Mouse (Mus musculus) cerebellum, postnatal 36 days (tissue): ENCODE results near the gene Polr2e.
"Not testable (repeated sequence)": the region's sequence is repeated elsewhere in the genome, so short reads cannot be mapped to it uniquely, and the experiment has no call there.

ENCODE experiments used
- DNase-seq, 2 experiments: peaks; one replicate each; pipeline ENCODE4 v3.0.0; 2021 to 2022; ENCODE audit warnings: mixed read lengths in 2 of 2

Gene Polr2e

DNA sequence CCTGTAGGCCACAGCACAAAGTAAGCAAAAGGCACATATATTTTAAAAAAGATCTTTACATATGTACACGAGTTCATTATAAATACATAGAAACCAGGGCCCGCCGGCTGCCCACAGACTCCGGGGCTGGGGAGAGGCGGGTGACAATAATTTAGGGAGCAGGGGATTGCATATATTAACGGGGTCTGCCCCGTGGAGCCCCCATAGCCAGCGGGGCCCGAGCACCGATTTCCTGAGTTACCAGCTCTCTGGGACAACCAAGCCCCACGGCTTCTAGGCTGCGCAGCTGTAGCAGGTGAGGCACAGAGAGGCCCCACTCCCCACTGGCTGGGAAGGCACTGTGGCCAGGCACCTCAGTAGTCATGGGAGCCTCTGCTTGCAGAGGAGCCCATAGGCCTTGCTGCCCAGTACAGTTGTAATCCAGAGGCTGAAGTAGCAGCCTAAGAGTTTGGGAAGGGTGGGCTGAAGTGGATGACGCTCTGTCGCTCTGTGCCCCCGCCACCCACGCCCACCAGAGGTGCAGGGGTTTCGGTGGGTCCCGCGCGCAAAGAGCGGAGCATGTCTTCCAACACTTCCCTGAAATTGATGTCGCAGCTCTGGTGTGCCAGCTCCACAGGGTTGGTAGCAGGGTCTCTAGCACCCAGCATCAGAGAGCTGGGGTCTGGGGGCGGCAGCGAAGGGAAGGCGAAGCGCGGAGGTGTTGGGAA is 17.5 kb upstream of the Polr2e start:
- no peak for DNase-seq

DNA sequence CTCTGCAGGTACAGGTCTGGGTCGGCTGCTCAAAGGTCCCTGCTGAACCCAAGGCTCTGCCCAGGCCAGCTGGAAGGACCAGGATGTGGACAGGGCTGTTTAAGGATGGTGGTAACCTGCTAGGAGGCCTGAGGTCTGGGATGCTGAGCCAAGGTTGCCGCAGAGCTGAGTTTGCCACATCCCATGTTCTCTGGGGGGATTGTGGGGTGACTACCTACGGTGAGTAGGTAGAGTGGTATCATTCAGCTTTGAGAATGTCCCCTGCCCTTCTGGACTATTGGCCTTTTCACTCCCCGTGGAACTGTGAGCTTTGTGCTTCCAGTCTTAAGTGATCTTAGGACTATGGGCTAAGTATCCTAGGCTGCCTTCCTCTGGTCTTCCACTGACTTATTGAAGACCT is 16.9 kb upstream of the Polr2e start:
- DNase-seq = no peak

DNA sequence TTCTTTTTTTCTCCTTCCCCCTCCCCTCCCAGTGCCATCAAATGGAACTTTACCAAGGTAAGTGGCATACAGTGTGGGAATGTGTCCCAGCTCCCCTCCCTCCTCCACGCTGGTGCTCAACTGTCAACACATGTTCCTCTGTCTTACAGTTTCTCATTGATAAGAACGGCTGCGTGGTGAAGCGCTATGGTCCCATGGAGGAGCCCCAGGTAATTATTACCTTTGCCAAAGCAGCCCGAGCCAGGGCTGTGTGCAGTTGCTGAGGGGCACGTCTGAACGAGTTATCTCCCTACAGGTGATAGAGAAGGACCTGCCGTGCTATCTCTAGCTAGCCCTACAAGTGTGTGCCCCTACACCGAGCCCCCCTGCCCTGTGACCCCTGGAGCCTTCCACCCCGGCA is 16.3 kb upstream of the Polr2e start:
- DNase-seq = no peak

- DNase-seq = no peak
Observed at GRCm38 (mm10) chr10:80055364-80055763, 15.8 kb upstream of the Polr2e start.

GRCm38 (mm10) chr10:80054911-80055310 is 15.3 kb upstream of the Polr2e start:
- peak; percentile 38 to 54 for DNase-seq

DNA sequence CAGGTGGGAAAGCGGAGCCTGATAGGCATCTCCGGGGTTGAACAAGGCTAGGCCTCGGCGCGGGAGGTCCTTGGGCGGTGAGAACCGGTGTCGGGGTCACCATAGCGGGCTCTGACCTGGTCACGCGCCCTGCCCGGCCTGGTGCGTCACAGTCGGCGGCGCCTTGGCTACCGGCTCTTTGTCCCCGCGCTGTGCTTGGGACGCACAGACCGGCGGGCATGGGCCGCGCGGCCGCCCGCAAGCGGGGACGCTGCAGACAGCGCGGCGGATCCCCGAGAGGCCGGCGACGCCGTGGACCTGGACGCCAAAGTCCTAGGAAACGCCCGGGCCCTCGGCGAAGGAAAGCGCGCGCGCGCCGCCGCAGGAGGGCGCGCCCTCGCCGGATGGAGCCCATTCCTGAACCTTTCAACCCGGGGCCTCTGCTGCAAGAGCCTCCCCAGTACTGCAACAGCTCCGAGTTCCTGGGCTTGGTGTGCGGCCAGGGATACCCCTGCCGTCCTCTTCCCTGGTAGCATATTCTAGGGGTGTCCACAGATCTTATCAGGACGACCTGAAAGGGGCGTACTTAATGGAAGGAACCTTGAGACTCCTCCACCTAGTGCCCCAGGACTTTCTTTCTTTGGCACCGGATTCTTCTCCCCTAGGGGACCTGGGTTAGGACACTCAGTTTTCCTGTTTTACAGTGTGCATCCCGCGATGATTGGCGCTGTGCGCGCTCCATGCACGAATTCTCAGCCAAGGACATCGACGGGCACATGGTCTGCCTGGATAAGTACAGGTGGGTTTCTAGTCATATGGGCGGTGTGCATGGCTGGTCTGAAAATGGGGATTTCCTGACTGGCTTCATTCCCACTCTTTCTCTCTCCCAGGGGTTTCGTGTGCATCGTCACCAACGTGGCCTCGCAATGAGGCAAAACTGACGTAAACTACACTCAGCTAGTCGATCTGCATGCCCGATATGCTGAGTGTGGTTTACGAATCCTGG is 14.5 kb upstream of the Polr2e start:
- peak; percentile 68 to 70 for DNase-seq

DNA sequence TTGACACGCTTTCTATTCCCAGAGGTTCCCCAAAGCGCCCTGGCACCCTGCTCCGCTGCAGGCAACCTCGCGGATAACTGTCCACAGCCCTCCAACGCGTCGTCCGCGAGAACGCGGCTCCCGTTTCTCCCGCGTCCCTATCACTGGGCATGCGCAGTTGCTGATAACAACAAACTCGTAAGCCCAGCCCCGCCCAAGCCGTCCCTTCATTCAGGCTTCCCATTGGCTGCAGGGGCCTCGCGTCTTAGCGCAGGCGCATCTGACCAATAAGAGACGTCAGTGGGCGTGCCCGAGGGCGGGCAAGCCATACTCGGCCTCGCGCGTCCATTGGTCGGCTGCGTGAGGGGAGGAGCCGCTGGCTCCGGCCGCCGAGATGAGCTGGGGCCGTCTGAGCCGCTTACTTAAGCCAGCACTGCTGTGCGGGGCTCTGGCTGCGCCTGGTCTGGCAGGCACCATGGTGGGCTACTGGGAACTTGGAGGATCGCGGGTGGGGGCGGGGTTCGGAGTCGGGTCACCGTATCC is 13.7 kb upstream of the Polr2e start:
- peak; percentile 99 for DNase-seq

DNA sequence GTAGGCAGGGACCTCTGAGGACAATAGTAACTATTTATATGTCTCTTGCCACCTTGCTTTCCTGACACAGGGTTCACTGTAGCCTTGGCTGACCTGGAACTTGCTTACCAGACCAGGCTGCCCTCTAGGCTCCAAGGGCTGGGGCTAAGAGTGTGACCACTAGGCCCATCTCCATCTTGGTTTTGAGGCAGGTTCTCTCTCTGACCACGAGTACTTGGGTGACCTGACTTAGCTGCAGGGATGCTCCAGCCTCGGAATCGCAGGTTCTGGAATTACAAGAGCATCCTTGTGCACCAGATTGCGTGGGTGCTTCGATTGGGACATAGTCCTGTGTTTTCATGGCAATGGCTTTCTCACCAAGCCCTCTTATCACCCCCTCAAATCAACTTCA is 12.8 kb upstream of the Polr2e start:
- no peak for DNase-seq

DNA sequence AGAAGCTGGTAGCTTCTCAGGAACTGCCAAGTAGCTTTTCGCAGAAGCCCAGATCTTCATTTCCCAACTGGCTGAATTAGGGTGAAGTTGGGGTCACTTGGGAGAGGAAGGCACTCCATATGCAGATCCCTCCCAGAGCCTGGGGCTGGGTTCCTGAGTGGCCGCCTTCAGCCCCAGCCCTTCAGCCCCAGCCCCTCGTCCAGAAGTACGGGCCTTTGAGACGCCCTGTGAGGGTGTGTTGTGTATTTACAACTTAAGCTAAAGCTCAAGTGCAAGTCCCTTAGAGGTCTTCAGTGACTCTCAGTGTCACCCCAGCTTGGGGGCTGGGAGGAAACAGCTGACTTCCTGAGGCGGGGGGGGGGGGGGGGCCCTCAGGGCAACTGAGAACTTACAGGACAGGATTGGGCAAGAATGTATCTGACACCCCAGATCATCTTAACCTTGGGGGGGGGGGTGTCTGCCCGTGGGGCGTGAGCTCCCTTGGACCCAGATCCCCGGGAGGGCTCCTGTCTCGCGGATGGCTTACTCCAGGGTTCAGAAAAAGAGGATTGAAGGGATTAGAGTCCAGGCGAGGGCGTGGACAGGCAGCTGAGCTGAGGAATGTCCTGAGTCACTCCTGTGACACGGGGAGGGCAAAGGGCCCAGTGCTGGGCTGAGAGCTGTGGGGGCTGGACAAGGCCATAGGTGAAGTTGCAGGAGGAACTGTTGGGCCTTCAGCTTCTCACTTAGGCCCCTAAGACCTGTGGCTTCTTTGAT is 12.2 kb upstream of the Polr2e start:
- DNase-seq = no peak

DNA sequence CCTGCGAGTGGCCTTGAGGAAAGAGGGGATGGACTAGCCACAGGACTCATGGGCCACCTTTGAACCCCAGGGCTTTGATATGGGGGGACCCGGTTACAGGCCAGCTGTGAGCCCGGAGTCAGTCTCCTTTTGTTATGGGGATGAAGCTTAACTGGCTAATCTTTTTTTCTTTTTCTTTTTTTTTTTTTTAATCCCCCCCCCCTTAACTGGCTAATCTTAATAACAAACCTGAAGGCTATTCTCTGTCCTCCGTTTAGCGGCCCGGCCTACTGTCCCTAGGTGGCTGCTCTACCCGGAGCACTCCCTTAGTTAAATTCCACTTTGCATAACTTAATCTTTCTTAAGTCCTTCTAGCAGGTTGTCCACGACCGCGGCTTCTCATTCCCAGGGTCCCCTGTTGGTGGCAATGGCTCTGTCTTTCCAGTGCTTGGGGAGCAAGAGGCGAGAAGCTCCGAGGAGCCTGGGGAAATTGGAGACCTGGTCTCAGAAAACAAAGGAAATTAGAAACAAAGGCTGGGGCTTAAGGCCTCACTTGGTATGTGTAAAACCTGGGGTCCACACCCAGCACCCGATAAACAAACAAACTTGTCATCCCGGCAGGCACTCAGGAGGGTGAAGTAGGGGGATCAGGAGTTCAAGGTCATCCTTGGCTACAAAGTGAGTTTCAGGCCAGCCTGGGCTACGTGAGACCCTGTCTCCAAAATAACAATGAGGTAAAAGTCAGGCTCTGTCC is 11.5 kb upstream of the Polr2e start:
- DNase-seq = no peak

DNA sequence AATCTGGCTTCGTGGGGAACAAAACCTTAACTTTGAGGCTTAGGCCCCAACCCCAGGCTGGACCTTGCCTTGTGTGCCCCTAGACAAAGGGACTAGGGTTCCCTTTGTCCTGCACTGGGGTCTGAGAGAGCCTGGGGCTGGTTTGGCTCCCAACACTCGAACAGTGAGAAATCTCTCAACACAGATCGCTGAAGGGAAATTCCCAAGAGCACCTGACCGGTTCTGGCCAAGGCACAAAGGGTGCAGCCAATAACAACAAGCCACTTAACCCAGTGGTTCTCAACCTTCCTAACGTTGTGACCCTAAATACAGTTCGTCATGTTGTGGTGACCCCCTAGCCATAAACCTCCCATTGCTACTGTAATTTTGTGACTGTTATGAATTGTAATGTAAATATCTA is 10.6 kb upstream of the Polr2e start:
- no peak for DNase-seq

GRCm38 (mm10) chr10:80048834-80049233 is 9.2 kb upstream of the Polr2e start:
- no peak for DNase-seq

GRCm38 (mm10) chr10:80048396-80048795 is 8.8 kb upstream of the Polr2e start:
- no peak for DNase-seq

- DNase-seq = no peak
Observed at GRCm38 (mm10) chr10:80047041-80047565, 7.5 kb upstream of the Polr2e start, which contains the start of gene Gpx4. TSS of gene Gpx4 (plus strand) at chr10:80047166.

- DNase-seq = no peak
Observed at GRCm38 (mm10) chr10:80045766-80046165, 6.2 kb upstream of the Polr2e start.

GRCm38 (mm10) chr10:80045364-80045763 is 5.8 kb upstream of the Polr2e start:
- not testable (repeated sequence) for DNase-seq

DNA sequence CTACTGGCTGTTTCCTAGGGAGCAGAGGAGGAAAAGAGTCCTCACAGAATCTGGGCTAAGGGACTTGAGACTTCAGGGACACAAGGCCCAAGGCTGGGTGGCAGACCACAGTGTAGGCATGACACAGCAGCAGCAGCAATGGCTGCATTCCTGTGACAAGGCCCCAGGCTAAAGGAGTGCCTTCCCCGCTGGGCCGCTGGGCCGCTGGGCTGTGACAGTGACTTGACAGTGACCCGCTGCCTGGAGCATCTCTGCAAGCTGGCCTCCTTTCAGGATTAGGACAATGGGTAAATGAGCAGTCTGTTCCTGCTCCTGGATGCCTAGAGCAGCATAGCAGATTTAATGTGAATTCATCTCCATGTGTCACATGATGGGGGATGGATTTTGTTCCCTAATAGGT is 4.5 kb upstream of the Polr2e start:
- DNase-seq = no peak

DNA sequence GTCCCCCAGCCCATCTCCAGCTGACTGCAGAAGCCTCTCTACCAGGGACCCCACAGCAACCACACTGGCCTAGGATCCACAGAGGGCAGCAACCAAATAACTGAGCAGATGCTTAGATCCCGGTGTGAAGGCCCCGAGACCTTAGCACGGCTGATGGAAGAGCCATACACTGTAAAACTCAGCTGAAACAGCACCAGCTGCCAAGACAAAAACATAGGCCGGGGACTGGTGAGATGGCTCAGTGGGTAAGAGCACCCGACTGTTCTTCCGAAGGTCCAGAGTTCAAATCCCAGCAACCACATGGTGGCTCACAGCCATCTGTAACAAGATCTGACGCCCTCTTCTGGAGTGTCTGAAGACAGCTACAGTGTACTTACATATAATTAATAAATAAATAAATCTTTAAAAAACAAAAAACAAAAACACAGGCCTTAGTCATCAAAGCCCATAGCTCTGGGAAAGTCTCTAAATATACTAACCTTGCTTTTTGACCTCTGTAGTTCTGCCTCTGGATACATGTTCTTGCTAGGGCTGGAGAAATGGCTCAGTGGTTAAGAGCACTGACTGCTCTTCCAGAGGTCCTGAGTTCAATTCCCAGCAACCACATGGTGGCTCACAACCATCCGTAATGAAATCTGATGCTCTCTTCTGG is 1.9 kb upstream of the Polr2e start:
- DNase-seq = not testable (repeated sequence)

- DNase-seq = peak in 1 of 2 experiments; percentile 4
Observed at GRCm38 (mm10) chr10:80036832-80037231, 2.8 kb downstream of the Polr2e start.

DNA sequence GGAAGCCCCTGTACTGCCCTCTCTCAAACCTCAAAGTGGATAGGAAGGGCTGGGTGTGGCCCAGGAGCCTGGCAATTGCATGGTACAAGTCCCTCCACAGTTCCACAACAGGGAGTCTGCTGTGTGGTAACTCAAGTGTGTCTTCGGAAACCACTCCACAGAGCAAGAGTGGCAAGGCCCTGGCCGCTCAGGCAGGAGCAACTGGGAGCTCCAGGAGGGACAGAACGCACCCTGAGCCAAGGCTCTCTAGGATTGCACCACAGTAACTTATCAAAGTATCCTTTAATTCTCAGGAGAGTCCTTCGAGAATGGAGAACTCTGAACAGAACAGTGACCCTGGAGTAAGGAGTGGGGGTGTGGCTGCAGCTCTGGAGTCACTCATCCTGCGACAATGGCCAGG is 3.9 kb downstream of the Polr2e start:
- no peak for DNase-seq

- DNase-seq = no peak
Observed at GRCm38 (mm10) chr10:80035148-80035547, 4.4 kb downstream of the Polr2e start.
